Mouse (Mus musculus): Measurements from ENCODE around the gene Zfp524. TPM values are rescaled to one million over a fixed set of nuclear protein-coding genes. Genes with fewer than 3 reads are reported as not detected.
A peak's percentile ranks its signal among the peaks of the same experiment; 100 is the strongest.

The Zfp524 gene
- total and polyA plus RNA-seq, 3 experiments, result 2.3 to 8.4 (median 4.4) TPM

GRCm38 (mm10) chr7:5038109-5038732 lies 24.0 kb downstream of the Zfp524 start, which contains the start of gene Zfp784:
Zfp784 (minus strand) TSS chr7:5038446.
- Histone ChIP-seq H3K4me2 (ENCODE audit: insufficient read depth, low read depth, poor library complexity, severe bottlenecking) (peak within 1 kb of the TSS; percentile 89), H3K9me3 (replicated peaks; ENCODE audit: low read length) (no peaks in the 10 kb centered on the region), H3K36me3 (replicated peaks in 1 of 2; ENCODE audit: control insufficient read depth in 1 of 2, insufficient read depth in 1 of 2, low read length in 1 of 2) (peaks cover 3 to 39% of the 10 kb centered on the region in 2 experiments), H3K27me3 (replicated peaks) (no peaks in the 10 kb centered on the region), H3K4me3 (replicated peaks in 1 of 3; ENCODE audit: low read depth in 2 of 3, low read length in 2 of 3, poor library complexity in 1 of 3) (peak within 1 kb of the TSS; percentile 57 to 90 (median 83)), H3K4me1 (ENCODE audit: control insufficient read depth in 1 of 2, insufficient read depth in 2 of 2) (peaks cover 4 to 17% of the 10 kb centered on the region in 2 experiments), H3K79me2 (replicated peaks; ENCODE audit: control insufficient read depth, extremely low read depth, insufficient read depth, poor library complexity, severe bottlenecking) (0 out of 2 replicates have a peak, but pooled peaks cover 5% of the 10 kb centered on the region), H3K9ac (ENCODE audit: insufficient read depth, low read depth) (peak within 1 kb of the TSS; percentile 96), H3K27ac (ENCODE audit: insufficient read depth, low read depth) (peak within 1 kb of the TSS; percentile 87)
- in situ Hi-C loops (cut with MboI; ENCODE audit: low pct_ligation_motif_present, low pct_unique_long_range_greater_than_20kb, low sequenced_read_pairs) (no loop called here), dilution Hi-C loops (cut with MboI; ENCODE audit: extremely low pct_ligation_motif_present, extremely low pct_unique_long_range_greater_than_20kb, low sequenced_read_pairs) (no loop called here)
- TF ChIP-seq MYC (IDR thresholded peaks at IDR 0.05; ENCODE audit: low read depth, low read length) (peak; percentile 41; the same call in 1 of the 2 replicates), GABPA (IDR thresholded peaks at IDR 0.05; ENCODE audit: insufficient replicate concordance, low read depth, low read length) (no peak), SIN3A (IDR thresholded peaks at IDR 0.05; ENCODE audit: low read length) (peak; percentile 66; the same call in 1 of the 2 replicates), USF1 (IDR thresholded peaks at IDR 0.05; ENCODE audit: low read depth, low read length) (no peak), MAZ (IDR thresholded peaks at IDR 0.05; ENCODE audit: low read depth, low read length) (peak; percentile 75; the same call in 1 of the 2 replicates), NELFE (IDR thresholded peaks at IDR 0.05; ENCODE audit: low read depth, low read length) (peak; percentile 87), CTCF (conservative IDR thresholded peaks at IDR 0.05 in 1 of 2, IDR thresholded peaks at IDR 0.05 in 1 of 2; ENCODE audit: low read depth in 2 of 2, low read length in 2 of 2) (no peak), RCOR1 (conservative IDR thresholded peaks at IDR 0.05; ENCODE audit: low read depth, low read length) (no peak), HCFC1 (IDR thresholded peaks at IDR 0.05; ENCODE audit: low read depth, low read length) (peak; percentile 67), NRF1 (IDR thresholded peaks at IDR 0.05; ENCODE audit: low read depth, low read length) (peak; percentile 96), MEF2A (IDR thresholded peaks at IDR 0.05; ENCODE audit: borderline replicate concordance, low read depth, low read length) (0 out of 2 replicates have a peak, but pooled peaks have one; percentile 30), ZKSCAN1 (IDR thresholded peaks at IDR 0.05; ENCODE audit: borderline replicate concordance, low read depth, low read length) (no peak), MAX (IDR thresholded peaks at IDR 0.05; ENCODE audit: low read length) (peak; percentile 24; the same call in 1 of the 2 replicates), TCF12 (IDR thresholded peaks at IDR 0.05; ENCODE audit: low read depth, low read length) (peak; percentile 76; the same call in 1 of the 2 replicates), POLR2A (IDR thresholded peaks at IDR 0.05; ENCODE audit: low read depth, low read length) (peak; percentile 89), KAT2A (IDR thresholded peaks at IDR 0.05; ENCODE audit: insufficient replicate concordance, low read length) (0 out of 2 replicates have a peak, but pooled peaks have one; percentile 42), TBP (conservative IDR thresholded peaks at IDR 0.05; ENCODE audit: low read depth, low read length) (no peak), E2F4 (IDR thresholded peaks at IDR 0.05; ENCODE audit: insufficient replicate concordance, low read depth, low read length) (peak; percentile 27; the same call in 1 of the 2 replicates), ELF1 (IDR thresholded peaks at IDR 0.05; ENCODE audit: low read depth, low read length) (peak; percentile 62), MXI1 (IDR thresholded peaks at IDR 0.05; ENCODE audit: low read depth, low read length) (peak; percentile 43; the same call in 1 of the 2 replicates), POLR2AphosphoS2 (IDR thresholded peaks at IDR 0.05; ENCODE audit: low read depth, low read length) (peak; percentile 83; the same call in 1 of the 2 replicates)
- peak; percentile 86 for DNase-seq (ENCODE audit: extremely low read depth)
